Mouse (Mus musculus) testis, postnatal 14 days (tissue): ENCODE measurements around the gene 1300017J02Rik.

ENCODE experiments used
- DNase-seq: peaks from one replicate; pipeline ENCODE4 v3.0.0; 2021; ENCODE audit warnings: low spot score

1300017J02Rik gene

DNA sequence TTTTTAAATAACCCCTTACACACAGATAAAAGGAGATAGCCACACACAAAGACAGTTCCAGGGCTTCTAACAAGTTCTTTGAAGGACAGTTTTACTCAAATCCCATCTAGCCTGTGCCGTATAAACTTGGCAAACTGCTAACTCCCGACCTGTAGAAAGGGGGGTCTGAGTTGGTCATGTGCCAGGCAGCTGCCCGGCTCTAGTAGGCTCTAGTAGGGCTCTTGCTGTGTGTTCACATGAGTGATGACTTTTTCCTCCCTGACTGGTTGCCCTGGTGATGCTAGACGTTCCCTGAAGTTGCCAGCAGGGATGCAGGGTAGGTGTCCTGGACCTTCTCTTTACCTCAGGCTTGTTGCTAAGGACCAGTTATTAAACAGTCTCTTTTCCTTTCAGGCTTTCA lies 33.8 kb downstream of the 1300017J02Rik start:
- DNase-seq = no peak

DNA sequence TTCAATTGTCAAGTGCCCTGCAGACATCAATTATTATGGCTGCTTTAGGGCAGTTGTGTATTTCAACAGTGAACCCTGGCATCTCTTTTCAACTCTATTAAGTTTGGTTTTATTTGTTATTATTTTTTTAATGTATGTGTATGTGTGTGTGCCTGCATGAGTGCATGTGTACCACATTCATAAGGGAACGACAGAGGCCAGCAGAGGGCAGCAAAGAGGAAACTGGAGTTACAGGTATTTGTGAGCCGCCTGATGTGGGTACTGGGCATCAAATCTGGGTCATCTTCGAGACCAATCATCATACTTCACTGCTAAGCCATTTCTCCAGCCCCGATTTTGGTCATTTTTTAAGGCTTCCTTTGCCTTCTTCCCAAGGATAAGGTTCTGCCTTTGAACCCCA lies 39.1 kb downstream of the 1300017J02Rik start:
- DNase-seq = no peak

DNA sequence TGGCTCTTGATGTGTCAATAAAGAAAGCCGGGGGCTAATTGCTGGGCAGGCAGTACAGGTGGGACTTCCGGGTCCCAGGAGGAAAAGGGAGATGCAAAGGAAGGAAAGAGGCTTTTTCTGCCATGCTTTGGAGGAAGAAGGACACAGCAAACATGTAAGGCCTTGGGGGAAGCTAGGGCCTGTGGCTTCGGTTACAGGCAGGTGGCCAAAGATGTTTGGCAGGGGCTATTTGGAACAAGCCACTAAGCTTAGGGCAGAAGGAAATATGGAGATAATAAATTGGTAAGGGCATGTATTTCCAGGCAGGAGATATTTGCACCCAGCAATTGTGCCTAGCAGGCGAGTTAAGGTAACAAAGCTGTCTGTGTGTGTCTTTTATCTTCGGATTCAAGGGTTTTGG lies 52.0 kb downstream of the 1300017J02Rik start:
- DNase-seq = no peak

DNA sequence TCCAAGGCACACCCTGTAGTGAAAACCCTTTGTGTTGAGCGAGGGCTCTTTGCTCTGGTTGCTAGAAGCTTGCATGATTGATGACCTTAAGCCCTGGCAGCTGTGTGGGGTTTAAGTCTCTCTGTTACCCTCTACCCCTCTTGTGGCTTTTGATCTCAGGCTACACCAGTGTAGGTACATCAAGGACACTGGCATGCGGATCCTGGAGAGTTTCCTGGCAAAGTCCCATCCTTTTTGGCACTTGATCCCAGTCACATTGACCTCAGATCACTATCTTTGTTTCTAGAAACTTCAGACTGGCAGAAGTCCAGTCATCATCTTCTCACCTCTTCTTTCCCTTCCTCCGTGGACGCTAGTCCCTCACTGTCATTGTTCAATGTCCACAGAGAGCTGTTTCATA lies 56.3 kb downstream of the 1300017J02Rik start:
- DNase-seq = no peak

DNA sequence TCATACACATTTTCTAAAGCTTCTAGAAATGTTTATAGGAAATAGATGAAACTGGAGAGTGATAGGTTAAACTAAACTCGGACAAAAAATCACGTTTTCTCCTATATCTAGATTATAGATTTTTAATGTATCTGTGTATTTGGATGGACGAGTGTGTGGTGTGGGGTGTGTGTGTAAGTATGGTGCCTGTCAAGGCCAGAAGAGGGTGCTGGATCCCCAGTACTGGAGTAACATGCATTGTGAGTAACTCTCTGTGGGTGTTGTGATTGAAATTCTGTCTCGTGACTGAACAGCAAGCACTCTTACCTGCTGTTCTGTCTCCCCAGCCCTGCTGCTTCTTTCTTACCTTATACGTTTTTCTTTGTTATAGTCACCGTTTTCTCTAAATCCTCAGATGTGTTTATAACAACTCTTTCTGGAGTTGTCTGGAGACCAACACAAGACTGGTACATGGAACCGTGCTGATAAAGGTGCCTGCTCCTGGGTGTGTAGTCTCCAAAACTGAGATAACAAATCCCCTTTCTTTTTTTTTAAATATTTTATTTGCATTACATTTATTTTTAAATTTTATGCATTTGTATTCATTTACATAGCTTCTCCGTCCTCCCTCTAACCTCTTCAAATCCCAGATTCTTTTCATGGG lies 58.2 kb downstream of the 1300017J02Rik start:
- DNase-seq = no peak

DNA sequence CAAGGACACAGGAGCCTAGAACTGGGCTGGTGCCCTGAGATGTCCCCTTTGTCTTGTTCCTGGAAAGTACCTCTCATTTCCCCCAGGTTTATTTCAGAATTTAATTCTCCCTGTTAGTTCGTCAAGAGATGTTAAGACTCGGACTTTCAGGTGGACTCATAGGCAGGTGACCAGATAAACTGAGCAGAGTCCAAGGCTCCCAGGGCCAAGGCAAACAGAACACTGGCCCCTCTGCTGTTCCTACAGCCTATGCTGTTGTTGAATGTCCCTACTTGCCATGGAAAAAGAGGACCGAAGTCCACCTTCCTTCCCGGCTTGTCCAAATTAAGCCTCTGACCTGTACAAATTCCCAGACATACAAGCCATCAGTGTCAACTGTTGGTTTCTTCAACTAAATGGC lies 61.2 kb downstream of the 1300017J02Rik start:
- DNase-seq = no peak

DNA sequence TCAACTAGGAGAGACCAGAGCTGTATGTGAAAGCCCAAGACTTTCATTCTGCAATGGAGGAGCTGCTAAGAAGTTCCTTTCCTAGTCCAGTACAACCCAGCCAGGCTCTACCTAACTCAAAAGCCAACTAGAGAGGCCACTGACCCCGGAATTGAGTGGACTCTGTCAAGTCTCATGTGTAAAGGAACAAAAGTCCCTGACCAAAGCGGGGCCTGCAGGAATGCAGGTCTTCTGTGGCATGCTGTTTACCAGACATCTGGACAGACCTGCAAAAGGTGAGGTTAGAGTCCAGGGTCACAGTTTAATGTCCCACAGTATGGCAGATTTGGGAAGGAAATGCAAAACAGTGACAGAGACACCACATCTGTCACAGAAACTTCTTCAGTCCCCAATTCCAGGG lies 63.7 kb downstream of the 1300017J02Rik start:
- DNase-seq = no peak

DNA sequence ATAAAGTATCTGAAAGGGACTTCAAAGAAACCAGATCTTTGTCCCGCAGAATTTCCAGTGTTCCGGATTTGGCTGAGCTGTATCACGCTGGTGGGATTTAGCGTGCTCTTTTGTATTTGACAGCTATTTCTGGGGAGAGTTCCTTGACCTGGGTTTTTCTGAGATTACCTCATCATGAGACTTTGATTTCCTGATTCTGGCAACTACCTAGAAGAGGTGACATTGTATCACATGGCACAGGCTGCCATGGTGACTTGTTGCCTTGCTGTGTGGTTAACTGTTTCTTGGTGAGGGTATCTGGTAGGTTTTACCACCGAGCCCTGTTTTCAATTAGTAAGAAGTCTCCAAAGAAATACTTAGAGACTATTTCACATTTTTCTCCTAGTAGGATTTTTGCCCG lies 65.4 kb downstream of the 1300017J02Rik start:
- DNase-seq = no peak

DNA sequence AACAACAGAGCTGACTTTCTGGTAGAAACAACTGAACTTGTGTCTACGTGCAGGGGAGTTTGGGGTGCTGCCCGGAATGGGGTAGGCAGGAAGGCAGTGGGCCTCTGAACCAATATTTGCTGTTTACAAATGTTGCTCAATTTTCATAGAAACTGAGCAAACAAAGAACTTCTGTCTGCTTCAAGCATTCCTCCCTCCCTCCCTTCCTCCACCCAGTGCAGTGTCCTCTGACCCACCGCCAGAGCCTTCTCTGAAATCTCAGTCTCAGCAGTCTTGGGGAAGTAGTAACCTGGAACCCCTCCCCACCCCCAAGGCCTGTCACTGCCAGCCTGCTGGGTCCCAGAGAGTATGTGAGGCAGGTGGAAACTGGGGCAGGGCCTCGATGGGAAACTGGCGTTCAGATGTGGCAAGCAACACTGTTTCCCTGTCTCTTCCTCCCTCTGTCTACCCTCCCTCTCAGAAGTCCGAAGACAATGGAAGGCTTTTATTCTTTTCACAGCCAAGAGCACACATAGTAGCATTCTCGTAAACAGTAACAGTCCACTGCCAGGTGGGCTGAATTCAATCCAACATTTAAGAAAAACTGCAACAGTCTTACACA lies 70.2 kb downstream of the 1300017J02Rik start:
- DNase-seq = peak; percentile 72

DNA sequence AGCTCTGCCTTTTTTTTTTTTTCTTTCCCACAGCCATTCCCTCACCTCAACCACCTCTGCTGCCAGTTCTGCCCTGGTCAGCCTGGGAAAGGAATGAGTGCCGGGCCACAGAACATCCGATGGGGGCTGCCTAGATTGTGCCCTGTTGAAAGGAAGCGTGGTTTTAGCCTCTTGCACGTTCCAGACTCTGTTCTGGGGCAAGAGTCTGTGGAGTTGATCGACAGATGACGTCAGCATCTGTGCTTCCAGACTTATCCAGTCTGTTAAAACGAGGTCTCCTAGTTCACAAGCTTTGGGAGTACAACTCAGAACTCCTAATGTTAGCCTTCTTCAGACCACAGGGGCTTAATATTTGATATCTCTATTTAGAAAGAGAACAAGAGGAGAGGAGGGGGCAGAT lies 70.8 kb downstream of the 1300017J02Rik start:
- DNase-seq = no peak

DNA sequence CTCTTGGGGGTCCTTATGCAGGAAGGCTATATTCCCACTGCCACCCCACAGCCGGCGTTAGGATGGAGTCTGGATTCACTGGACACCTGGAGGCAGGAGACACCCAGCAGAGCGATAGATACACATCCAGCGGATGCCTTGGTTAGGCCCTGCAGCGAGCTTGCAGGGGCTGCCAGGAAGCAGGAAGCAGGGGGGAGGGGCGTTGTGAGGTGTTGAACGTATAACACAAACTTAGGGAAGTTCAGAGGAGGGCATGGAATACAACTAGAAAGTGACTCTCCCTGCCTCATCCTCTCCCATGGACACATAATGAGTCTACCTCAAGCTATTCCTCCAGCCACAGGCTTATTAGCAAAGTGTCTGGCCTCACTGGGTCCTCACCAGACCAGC lies 71.9 kb downstream of the 1300017J02Rik start:
- no peak for DNase-seq

DNA sequence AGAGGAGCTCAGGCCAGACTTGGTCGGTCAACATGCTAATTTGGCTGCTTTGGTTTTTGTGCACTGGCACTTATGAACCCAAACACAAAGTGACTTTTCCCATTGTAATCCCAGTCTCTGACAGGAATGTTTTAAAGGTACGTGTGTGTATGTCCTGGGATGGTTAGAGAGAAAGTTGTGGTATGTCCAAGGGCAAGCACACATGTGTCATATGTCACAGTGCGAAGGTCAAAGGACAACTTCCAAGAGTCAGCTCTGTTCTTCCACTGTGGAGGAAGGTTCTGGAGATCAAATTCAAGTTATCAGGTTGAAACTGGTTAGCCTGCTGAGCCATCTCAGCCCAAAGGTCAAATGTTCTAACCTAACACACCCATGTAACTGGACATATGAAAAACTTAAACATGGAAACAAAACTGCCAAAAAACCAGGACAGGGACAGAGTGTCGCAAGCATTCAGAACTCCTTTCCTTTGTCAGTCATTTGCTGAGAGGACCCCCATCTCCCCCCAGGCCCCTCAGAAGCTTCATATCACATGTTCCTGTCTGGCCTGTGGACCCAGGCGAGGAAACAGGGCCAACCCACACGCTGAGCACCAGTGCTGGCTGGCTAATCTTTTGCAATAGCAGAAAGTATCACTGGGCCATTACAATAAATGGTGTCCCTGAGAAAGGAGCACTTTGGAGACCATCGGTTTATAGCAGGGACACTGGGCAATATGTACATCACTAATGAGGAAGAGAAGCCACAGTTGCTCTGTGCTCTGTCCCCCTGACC lies 72.5 kb downstream of the 1300017J02Rik start:
- no peak for DNase-seq

DNA sequence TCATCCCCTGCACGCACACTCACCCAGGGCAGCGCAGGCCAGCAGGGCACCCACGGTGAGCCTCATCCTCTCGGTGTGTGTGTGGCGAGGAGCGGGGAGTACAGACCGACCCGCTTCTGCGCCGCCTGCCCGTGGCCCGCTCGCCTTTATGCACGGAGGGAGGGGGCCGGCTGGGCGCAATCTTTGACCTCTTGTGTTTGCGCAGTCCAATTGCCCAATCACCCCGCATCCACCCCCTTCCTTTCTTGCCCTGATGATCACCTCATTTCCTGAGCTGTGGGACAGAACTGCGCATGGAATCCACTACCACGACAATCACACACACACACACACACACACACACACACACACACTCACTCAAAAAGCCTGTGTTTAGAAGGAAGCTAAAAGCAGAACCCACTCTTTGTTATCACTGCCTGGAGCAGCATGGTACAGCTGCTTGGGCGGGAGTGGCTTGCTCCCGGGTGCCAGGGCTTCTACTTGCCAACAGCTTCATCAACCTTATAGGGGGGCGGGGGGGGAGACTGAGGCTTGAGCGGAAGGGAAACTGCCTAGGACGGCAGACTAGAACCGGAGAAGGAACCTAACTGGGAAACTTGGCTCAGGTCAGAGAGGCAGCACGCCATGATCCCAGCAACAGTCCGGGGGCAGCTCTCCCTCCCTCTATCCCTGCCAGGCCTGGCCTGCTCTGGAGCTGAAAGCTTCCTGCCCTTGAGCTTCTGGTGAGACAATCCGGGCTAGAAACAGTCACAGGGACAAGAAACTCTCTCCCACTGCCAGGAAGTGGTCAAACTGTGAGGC lies 74.5 kb downstream of the 1300017J02Rik start, which contains the start of the genes Gm20425 and Trf:
Gene Gm20425, minus strand, starts transcription at position 157 of the 801 bp plus-strand sequence.
Gene Trf, minus strand, starts transcription at position 294 of the 801 bp plus-strand sequence.
- DNase-seq = peak; percentile 53

DNA sequence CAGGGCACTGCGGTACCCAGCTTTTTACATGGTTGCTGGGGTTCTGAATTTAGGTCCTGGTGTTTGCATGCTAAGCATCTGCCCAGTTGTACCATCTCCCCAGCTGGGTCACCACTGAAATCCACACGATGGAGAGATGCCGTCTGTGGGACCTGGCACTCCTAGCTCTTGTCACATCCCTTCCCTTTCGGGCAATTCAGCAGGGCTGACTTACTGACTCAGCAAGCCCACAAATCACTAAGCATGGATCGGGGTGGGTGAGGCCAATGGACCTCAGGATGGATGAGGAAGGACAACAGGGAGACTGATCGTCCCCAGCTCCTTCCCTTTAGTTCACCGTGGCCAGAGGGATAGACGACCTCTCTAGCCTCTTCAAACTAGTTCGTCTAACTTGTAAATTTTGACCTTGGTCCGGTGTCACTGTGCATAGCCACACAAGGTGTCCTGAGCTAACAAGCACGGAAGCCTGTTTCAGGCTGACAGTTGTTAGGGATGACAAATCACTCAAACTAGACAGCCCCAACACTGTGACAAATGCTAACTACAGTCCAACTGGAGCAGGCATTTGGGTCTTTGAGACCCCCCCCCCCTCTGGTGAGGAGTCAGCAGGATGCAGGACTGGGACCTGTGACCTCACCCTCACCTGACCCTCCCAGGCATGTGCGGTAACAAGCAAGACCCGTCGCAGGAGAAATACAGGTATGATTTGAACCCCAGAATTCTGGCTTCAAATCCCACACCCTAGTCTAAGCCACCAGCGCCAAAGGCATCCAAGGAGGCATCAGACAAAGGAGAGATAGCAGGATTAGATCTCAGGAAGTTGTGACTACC lies 75.6 kb downstream of the 1300017J02Rik start:
- no peak for DNase-seq

DNA sequence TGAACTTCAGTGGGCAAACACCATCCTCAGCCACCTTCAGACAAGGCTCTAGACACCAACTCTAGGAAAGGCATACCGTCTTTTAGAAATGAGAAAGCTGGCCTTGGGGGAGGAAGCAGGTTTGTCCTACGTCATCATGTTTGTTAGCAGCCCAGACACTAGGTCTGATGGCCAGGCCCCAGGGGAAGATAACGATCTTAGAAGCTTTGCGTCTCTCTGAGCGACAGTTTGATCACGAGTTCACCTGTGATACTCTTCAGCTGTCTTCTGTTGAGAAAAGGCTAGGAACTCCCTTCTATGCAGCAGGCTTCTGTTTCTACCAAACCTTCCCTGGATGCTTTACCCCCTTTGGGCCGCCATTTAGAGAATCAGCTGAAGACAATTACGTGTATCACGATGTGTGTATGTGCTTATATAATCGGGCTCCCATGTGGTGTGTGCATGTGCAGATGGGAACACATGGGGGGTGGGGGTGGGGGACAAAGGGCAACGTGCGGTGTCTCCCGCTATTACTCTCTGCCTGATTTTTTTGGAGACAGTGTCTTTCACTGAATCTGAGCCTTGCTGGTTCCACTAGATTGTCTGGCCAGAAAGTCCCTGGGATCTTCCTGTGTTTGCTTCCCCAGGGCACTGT lies 76.4 kb downstream of the 1300017J02Rik start:
- no peak for DNase-seq

DNA sequence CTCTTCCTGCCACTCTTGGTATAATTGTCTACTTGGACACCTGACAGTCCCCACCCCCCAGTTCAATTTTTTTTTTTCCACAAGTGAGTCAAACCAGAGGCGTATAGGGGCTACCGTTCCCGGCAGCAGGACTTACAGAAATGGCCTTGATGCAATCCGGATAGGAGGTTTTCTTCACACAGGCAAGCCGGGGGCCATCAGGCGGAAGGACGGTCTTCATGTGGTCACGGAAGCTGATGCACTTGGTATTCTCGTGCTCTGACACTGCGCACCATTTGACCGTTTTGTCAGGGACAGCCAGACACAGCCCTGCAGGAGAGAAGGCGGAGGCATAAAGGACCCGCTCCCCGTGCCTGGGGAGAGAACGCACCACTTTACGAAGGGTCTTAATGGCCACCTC lies 77.1 kb downstream of the 1300017J02Rik start:
- no peak for DNase-seq

DNA sequence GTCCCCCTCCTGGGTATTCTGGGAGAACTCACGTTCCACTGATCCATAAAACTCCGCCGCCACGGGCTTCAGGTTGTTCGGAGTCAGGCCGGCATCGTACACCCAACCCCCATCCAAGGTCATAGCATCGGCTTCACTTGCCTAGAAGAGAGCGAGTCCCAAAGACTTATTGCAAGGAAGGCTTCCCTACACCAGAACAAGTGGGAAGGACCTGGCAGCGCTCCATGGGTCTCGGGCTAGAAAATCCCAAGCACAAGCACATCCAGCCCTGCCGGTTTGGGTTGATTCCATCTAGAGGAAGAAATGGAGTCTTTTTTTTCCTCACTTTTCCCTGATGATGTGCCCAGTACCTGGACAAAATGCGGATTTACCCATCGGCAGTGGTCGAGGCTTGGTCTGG lies 78.1 kb downstream of the 1300017J02Rik start:
- peak; percentile 48 for DNase-seq

DNA sequence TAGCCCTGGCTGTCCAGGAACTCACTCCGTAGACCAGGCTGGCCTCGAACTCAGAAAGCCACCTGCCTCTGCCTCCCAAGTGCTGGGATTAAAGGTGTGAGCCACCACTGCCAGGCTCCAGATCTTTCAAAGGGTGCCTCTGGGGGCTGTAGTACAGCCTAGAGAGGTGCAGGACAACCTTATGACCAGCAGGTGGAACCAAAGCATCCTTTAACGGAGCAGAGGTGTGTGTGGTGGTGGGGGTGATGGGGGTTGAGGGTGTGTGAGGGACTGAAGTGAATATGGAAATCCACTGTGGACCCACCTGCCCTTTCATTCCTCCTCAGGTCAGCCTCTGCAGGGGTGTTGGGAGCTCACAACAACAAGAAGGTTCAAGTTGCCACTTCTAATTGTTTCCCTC lies 79.4 kb downstream of the 1300017J02Rik start:
- no peak for DNase-seq

DNA sequence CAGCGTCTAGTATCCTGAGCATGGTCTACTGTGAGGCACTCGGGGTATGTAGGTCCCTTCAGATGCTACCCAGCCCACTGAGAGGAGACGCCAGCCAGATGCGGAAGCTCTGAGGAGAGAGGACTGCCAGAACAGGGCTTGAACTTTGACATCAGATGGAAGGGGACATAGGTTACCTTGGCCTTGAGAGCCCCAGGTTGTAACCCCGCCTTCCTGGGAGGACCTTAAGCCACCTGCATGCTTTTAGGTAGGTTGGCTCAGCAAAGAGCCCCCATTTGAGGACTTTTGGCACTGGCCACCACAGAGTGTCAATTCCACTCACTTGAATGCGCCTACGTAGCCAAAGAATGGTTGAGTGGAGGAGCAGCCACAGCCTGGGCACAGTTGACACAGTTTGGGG lies 80.2 kb downstream of the 1300017J02Rik start:
- DNase-seq = no peak

DNA sequence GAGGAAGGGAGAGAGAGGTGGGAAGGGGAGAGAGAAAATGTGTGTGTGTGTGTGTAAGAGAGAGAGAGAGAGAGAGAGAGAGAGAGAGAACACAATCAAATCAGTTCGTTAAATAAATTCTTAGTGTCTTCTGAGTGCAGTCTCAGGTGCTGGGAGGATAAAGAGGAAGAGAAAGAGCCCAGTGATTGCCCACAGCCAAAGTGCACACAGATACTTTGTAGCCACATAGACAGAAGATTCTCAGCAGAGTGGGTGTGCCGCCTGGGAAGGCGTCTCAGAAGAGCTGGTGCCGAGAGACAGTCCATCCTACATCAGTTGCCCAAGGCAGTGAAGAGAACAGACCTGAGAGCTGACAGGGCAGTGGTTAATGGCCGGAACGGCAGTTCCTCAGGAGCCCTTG lies 90.6 kb downstream of the 1300017J02Rik start:
- peak; percentile 61 for DNase-seq

DNA sequence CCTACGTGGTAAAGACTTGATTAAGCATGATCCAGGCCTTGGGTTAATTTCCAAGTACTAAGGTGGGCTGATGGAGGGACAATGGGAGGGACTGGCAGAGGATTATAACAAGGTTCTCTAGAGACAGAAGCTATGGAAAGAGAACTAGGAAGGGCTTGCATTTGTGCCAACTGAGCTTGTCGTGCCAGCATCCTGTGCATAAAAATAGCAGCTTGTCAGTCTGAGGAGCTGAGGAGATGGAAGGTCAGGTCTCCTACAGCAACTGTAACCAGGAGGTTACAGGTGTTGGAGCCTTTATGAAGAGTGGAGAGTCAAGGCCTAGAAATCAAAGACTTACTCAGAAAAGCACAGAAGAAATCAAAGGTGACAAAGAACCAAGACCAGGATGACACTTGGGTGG lies 91.3 kb downstream of the 1300017J02Rik start:
- no peak for DNase-seq
